Mouse (Mus musculus): ENCODE results near the gene Atcay.

Atcay gene

DNA sequence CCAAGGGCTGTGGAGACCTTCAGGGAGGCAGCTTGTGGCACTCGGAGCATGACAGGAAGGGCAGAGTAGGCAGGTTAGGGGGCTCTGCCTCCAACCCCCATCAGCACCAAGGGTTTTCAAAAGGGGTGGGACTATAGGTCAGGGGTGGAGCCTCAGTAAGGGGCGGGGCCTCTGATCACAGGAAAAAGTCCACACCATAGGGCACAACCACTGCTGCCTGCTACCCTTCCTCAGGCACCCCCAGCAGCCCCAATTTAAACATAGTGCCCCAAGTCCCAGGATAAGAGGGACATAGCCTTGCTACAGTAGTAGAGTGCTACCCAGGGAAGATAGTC lies 68.3 kb downstream of the Atcay start:
- intact Hi-C loops (cut with DNase I): no loop called here

DNA sequence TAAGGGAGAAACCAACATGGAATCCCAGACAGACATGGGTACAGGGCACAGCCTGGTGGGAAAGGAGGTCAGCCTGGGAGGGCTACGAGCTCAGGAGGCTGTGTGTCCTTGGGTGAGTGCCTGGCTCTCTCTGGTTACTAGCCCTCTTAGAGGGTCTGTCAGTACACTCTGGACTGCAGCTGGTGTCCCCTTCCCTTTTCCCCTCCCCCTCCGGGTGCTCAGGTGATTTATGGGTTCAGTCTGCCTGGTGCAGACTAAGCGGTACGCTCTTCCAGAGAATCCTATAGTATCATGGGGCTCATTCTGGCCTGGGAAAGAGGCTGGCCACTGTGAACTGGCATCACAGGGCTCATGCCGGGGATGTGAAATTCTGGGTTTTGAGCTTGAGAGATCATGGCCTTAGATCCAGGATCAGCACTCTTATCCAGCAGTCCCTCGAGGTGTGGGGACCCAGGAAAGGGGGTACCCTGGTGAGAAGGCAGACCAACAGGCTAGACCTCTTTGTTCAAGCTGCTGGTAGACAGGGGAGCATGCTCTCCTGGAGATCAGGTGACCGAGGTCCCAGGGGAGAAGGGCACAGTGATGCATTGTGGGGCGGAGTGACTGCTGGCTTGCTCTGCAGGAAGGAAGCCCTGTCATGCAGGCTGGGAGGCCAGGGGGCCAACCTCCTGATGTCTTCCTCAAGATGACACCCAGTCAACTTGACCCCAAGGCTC lies 68.9 kb downstream of the Atcay start:
- intact Hi-C loops (cut with DNase I): no loop called here

DNA sequence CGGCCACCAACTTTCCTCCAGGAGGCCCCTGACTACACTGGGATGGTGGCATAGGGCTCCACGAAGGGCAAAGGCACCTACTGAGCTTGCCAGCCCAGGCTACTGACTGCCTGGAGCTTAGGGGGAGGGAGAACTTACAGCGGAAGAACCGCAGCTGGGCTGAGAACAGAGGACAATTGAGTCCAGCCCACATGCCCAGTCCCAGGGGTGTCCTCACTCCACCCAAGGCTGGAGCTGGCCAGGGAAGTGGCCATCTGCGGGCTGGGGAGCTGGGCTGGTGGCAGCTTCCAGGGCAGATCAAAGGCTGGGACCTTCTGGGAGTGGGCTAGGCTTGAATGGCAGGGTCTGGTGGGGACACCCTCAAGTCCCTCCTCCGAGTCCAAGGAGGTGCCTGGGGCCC lies 75.9 kb downstream of the Atcay start:
- intact Hi-C loops (cut with DNase I): no loop called here

Small RNA genes lying within 50 kb of the gene (microRNA-seq; reads per million reads assigned to microRNA genes)
- 8.0 to 13.6 reads per million in 2 experiments for gene Mir3057
